Mouse (Mus musculus): ENCODE data around the gene Lhpp.

Lhpp gene
- long read RNA-seq, experiment 1, transcript Lhpp-201 (7 exons, 1,612 nt): major isoform, 33 of 38 reads
- long read RNA-seq, experiment 1, partial matches to known transcripts: 1 of 38 reads
- long read RNA-seq, experiment 1, other reads (novel, unspliced or antisense): 4 of 38 reads
- long read RNA-seq, experiment 2, transcript Lhpp-201 (7 exons, 1,612 nt): major isoform, 41 of 45 reads
- long read RNA-seq, experiment 2, partial matches to known transcripts: 0 of 45 reads
- long read RNA-seq, experiment 2, other reads (novel, unspliced or antisense): 4 of 45 reads

DNA sequence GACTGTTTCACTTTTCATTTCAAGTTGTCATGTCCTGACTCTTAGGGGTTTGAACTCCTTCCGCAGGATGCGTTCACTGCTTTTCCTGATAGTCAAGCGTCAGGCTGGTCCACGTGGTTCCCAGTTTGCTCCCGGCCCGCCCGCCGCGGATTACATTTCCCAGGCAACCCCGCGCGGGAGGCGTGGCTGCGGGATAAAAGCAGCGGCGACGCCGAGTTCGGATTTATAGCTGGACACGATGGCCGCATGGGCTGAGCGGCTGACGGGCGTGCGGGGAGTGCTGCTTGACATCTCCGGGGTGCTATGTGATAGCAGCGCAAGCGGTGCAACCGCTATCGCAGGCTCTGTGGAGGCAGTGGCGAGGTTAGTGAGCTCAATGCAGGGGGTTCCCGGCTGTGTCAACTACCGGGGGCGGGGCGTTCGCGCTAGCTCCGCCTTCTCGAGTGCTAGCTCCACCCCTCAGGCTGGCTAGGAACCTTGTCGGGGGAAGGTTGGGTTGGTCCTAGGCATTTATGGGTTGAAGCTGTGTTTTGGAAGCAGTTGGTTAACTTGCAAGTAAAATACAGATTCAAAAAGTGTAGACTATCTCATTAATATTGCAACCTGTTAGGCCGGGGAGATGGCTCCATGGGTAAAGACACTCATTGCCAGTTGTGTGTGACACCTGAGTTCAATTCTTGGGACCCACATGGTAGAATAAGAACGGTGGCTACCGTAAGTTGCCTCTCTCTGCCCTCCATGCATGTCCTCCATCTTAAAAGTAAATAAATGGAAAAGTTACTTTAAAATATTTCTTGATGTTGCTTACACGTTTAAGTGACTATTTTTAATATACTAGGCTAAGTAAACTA is at the start of gene Lhpp:
Lhpp (plus strand) TSS at position 171 of the 851 bp plus-strand sequence.
- intact Hi-C loops (cut with DNase I): no loop called here

DNA sequence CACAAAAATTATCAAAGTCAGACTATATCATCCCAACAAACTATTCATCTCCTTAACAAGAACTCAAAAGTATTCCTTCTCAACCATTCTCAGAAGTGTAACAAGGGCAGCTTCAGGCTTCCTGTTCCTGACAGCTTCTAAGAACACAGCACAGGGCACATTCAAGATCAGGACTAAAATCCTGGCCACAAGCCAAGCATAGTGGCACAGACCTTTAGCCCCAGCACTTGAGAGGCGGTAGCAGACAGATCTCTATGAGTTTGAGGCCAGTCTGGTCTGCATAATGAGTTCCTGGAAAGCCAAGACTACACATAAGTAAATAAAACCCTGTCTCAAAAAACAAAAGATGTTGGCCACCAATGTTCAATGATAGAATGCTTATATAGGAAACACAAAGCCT is 44.6 kb upstream of the Lhpp start:
- intact Hi-C loops (cut with DNase I): no loop called here

DNA sequence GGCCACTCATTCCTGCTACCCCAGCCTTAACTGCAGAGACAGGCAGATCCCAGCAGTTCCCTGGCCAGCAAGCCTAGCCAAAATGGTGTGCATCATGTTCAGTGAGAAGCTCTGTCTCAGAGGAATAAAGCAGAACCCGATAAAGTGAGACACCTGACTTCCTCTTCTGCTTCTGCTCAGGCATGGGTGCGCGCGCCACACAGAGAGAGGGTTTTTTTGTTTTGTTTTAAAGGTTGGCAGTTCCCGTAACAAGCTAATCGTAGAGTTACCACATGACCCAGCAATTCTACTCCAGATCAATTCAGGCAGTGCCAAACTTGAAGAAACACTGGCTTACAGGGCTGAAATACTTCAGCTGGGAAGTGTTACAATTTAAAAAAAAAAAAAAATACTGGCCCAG is 41.6 kb upstream of the Lhpp start:
- intact Hi-C loops (cut with DNase I): no loop called here

DNA sequence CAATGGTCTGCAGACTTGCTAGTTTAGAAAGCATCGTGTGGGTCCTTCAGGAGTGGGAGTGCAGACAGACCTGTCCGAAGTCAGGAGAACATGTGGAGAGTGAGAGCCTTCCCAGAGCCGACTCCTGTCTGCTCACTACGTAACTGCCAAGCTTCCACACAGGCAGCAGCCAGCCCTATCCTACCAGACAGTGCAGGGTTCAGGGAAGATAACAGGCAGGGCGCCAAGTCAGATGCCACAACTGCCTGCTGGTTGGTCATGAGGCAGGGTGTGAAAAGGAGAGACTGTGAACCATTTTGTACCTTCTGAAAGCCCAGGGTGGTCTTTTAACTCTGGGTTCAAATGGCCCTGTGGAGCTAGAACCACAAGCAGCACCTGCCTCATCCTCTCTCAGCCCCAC is 40.4 kb upstream of the Lhpp start:
- intact Hi-C loops (cut with DNase I): no loop called here

DNA sequence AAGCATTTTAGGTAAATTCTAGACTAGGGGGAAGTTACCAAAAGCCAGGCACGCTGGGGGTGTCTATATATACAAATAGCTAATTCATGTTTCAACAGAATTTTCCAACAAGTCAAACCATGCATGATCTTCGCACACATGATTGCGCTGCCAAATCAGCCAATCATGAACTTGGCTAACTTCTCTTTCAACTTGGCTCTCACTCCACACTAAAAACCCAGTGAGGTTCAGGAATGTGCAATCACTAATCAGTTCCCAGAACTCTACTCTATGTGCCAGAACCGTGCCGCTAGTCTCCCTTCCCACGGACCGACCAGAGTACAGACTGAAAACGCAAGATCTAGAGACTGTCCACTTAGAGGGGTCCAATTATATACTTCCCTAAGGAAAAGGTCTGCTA is 39.0 kb upstream of the Lhpp start:
- intact Hi-C loops (cut with DNase I): no loop called here

DNA sequence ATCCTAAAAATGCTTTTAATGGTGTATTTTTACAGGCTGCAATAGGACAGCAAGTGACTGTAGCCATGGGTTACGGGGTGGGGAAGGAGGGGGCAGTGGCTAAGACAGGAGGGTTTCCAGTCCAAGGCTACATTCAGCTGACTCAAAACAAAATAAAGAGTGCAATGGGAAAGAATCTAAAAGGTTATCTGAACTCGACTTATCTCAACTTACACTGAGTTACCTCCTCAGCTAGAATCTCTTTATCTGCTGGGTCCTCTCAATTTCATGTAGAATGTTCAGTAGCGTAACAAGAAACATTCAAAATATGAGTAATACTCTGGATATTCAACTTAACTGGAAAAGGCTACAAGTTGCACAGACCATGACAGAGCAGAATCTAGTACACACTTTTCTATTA is 37.7 kb upstream of the Lhpp start:
- intact Hi-C loops (cut with DNase I): no loop called here

DNA sequence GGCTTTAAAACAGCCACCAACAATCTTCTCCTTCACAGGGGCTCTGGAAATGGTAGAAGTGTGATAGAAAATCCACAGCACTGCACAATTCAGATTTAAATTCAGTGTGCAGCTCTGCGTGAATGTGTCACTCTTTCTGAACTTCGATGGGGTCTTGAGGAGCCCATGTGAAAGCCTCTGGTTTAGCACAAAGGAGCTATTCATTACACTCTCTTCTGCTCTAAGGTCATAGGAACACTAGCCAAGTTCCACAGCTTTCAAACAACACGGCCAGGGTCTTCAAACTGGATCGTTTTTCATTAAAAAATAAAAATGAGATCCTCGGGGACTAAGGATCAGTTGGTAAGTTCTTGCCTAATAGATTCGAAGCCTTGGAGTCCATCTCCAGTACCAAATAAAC is 37.2 kb upstream of the Lhpp start:
- intact Hi-C loops (cut with DNase I): no loop called here

DNA sequence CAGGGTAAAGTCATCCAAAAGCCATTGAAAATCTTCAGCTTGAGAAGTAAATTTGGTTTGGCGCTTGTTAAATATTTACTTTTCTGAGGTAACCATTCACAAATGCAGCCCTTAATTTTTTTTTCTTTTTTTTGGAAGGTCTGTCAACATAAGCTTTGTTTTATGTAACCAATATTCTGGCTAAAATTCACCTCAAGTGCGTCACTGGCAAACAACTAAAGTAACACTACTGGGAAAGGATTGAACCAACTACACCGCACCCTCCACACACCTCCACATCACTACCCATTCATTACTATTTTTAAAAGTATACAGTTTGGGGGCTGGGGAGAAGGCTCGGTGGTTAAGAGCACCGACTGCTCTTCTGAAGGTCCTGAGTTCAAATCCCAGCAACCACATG is 35.8 kb upstream of the Lhpp start:
- intact Hi-C loops (cut with DNase I): loop anchor here (5.0 kb wide), 1 partner anchor 63 kb away; no protein-coding TSS in a partner anchor

DNA sequence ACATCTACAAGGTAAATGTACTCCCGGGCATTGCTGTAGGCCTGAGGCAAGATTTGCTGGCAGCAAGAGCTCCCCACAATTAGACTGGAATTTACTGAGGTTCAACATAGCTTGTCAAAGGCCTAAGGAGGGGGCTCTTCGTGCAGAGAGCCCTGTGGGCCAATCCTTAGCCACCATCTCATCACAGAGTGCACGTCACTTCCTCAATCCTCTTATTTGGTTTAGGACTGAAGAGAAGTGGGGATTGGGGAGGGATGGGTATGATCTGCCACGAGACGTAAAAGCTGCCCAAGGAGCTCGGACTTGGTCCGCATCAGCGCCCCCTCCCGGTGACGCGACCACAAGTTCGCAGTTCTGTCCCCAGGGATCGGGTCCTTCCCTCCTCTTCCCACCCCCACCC is 34.8 kb upstream of the Lhpp start:
- intact Hi-C loops (cut with DNase I): loop anchor here (5.0 kb wide), 1 partner anchor 62 kb away; no protein-coding TSS in a partner anchor

DNA sequence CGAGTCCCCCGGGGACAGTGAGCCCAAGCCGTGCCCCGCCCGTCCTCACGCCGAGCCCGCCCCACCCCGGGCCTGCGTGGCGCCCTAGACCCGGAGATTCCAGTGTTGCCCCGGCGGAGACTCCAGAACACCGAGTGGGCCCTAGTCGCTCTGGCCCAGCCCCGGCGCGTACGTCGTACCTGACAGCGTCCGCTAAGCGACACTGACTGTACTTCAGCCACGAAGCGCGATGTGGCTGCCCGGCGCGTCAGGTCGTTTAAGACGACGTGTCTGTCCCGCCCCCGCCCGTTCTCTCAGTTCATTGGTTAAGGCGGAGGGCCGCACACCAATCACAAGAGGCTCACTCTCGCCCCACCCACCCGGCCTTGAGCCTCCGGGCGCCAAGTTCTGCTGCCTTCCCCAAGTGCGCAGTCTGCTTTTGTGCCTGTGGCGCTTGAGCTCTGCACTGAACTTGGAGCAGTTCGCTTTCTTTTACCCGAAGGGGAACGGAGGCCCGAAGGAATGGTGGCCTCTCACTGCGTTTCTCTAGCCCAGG is 34.3 kb upstream of the Lhpp start, which contains the start of gene Oat:
Oat (minus strand) TSS at position 283 of the 535 bp plus-strand sequence.
- intact Hi-C loops (cut with DNase I): loop anchor here (5.0 kb wide), 1 partner anchor 61 kb away; no protein-coding TSS in a partner anchor

DNA sequence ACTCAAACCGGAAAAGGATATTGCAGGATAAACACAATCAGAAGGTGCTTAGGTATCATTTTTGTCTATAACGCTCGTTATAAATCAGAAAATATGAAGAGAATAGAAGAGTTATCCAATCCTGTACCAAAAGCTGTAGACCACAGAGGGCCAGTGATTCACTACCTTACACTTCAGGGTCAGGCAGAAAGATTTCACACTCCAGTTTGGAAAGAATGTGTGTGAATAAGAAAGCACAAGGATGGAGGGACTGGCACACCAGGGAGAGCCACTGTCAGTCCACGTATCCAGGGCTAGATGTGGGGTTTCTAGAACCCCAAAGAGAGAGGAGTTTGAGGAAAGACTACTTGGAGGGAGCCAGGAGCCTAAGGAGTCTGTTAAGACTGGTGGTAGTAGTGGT is 33.5 kb upstream of the Lhpp start:
- intact Hi-C loops (cut with DNase I): loop anchor here (5.0 kb wide), 1 partner anchor 60 kb away; no protein-coding TSS in a partner anchor

DNA sequence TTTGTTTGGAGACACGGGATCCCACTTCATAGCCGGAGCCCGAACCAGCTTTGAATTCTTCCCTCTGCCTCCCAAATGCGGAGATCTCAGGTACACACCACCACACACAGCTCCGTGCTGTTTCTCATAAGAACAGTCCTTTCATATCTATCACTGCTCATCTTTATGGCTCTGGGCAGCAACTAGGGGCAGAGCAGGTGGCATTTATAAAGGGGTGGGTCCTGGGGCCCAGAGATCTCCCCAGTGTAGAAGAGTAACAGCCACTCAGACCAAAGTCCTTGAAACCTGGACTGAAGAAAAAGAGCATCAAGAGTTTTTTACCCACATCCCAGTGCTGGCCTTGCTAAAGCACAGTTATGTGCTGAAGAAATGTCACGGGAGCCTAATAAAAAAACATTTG is 29.9 kb upstream of the Lhpp start:
- intact Hi-C loops (cut with DNase I): no loop called here

DNA sequence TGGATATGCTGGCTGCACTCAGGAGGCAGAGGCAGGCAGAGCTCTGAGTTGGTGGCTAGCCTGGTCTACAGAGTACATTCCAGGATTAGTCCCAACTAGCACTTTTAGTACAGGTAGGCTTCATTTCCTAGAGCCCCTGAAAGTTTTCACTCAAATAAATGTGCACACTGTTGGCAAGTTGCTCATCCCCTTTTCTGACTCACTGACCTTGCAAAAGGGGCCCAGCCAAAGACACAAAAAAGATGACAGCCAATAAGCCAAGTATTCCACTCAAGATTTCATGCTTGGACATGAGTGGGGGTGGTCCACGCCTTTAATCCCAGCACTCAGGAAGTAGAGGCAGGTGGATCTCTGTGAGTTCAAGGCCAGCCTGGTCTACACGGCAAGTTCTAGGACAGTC is 29.0 kb upstream of the Lhpp start:
- intact Hi-C loops (cut with DNase I): no loop called here

DNA sequence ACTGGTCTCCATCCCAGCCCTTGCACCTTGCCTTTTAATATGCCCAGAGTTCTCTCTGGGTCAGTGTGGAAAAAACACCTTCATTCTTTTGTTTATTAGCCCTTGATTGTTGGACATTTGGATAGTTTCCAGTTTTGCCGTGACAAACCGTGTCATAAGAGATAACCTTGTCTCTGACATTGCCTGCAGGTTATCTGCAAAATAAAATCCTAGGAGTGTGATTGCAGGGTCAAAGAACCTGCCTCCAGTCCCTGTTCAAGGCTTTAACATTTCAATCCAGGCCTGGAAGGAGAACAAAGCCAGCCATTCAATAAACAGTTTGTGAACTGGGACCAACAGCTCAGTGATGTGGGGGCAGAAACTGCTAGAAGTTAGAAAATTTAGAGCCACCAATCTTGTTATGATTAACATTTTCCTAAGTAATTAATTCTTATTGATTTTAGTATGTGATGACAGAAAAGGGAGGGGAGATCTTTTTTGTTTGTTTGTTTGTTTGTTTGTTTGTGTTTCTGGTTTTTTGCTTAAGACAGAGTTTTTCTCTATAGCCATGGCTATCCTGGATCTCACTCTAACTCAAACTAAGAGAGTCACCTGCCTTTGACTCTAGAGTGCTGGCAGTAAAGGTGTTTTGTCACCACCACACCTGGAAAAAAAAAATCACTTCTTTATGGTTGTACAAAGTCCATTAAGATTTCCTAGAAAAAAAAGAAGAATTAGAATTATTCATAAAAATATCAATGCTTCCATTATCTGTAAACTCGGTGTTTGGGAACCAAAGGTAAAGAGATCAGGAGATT is 24.5 kb upstream of the Lhpp start:
- intact Hi-C loops (cut with DNase I): no loop called here

DNA sequence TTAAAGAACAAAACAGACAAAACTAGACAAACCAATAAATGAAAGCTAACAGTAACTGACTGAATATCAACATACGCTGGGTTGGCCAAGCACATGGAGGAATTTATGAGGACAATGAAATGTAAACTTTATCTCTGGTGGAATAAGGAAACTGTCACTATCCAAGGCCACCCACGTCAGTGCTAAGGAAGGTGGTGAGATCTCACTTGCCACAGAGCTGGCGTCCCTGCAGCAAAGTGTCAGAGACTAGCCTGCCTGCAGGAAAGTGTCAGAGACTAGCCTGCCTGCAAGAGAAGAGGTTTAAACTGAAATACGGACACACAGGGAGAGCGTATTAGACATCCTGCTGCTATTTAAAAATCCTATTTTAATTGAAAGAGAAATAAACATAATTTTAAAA is 23.3 kb upstream of the Lhpp start:
- intact Hi-C loops (cut with DNase I): no loop called here

DNA sequence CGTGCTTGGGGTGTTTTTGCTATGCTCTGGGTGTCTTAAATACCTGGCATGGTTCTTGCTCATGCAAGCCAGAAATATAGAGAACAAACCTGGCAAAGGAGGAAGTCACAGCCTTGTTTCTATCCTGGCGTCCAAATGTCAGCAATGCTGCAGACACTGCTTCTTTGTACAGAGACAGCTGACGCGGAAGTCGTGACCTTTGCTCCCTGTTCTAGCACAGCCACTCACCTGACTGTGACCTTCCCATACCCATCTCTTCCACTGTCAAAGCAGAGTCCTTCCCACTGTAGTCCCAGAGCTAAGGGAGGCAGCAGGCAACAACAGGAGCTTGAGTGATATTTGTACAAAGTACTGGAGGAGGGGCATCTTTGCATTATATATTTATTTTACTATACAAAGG is 20.8 kb upstream of the Lhpp start:
- intact Hi-C loops (cut with DNase I): no loop called here

DNA sequence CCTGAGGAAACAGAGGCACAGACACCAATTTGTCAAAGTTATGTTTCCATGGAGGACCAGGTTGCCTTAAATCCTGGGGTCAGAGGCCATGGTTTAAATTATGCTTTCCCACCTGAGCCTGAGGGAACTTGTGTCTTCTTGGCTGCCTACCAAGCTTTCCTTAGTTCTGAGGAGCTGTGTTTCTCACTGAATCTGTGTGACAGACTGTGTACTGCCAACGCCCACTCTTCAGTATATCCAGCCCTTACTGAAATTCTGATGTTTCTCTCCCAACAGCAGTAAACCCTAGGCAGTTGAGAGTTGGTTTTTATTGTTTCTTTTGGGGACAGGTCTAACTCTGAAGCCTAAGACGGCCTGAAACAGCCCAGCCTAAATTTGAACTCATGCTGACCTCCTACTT is 16.7 kb upstream of the Lhpp start:
- intact Hi-C loops (cut with DNase I): no loop called here

DNA sequence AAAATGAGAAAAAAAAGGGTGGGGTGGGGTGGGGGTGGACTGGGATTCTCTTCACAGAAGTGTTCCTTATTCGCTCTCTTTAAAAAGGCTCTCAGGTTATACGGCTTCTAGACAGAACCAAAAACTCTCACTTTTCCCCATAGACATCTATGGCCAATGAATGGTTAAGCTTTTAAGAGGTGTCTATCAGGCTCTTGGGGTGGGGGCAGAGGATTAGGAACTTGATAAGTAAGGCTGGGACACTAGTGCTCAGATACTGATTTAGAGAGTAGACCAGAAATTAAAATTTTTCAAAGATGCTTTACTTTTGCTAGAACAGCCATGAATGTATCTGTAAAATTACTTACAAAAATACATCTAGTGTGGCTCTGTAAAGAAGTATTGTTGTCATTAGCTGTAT is 16.1 kb upstream of the Lhpp start:
- intact Hi-C loops (cut with DNase I): no loop called here

DNA sequence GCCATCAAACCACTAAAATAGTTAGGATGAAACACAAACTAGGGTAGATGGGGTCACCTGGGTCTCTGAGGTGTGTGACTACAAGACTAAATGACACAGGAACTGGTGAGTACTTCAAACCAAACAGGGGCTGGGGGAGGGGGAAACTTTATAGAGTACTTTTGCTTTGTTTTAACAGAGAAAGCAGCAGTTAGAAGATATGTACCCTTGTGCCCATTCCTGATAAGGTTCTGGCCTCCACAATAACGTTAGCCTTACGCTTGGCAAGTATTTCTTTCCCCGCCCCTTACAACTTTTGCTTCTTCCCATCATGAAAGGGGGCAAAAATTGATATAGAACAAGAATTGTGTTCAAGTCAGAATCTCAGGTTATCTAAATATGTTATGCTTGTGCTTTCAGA is 14.7 kb upstream of the Lhpp start:
- intact Hi-C loops (cut with DNase I): no loop called here

DNA sequence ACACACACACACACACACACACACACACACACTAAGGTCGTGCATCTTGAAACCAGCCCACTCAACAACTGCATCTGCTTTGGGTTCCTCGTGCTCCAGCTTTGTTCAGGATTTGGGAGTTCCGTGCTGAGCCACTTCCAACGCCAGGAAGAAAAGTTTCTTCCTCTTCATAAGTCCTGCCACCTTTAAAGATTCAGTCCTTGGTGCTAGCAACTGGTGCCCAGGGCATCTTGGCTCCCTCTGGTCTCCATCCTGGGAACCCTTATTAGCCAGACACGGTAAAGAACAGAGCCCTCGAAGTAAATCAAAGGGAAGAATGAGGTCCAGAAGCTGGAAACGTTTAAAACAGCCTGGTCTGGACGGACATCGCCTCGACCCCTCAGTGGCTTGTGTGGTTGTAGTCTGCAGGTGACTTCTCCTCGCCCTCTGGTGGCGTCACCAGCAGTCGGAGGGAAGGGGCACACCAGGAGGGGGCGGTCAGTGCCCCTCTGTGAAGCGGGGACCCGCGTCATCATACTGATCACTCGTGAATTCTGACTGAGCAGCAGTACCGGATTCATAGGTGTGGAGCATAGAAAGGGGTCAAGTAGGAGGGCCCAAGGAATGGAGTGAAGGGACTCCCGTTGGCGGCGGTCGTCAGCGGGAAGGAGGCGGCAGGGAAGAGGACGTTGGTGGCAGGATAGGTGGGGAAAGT is 13.7 kb upstream of the Lhpp start:
- intact Hi-C loops (cut with DNase I): no loop called here
